Mouse (Mus musculus) heart, adult 2 months (tissue): ENCODE measurements at regions not wholly inside any gene's neighbourhood (a gene's known extent, or its start where the extent isn't known, plus 50 kb on each side); places are given as distances from the start of the nearest gene placed in this dataset.
"Not testable (repeated sequence)": the region's sequence is repeated elsewhere in the genome, so short reads cannot be mapped to it uniquely, and the experiment has no call there.

Experiments
- DNase-seq, 2 experiments: peaks; one replicate each; pipeline ENCODE4 v3.0.0; 2021
- H3K27ac ChIP-seq: fragments of 200-600 bp; 2 replicates; pipeline ENCODE4 v1.8.1; 2022
- H3K27me3 ChIP-seq: fragments of 200-500 bp; 2 replicates; pipeline ENCODE4 v1.6.1; 2012; ENCODE audit warnings: mild to moderate bottlenecking, low read length, inconsistent platforms, mixed read lengths; ENCODE audit not compliant: control insufficient read depth, insufficient read depth
- H3K36me3 ChIP-seq: fragments of 200-500 bp; 2 replicates; pipeline ENCODE4 v1.6.1; 2012; ENCODE audit warnings: low read length, inconsistent platforms; ENCODE audit not compliant: control insufficient read depth, insufficient read depth
- H3K4me1 ChIP-seq: fragments of 200-500 bp; 2 replicates; pipeline ENCODE4 v1.6.1; 2011; ENCODE audit warnings: low read length; ENCODE audit not compliant: control insufficient read depth, insufficient read depth
- H3K4me3 ChIP-seq: fragments of 200-600 bp; 2 replicates; pipeline ENCODE4 v1.8.1; 2022
- H3K79me2 ChIP-seq: fragments of 200-500 bp; replicated peaks from 2 replicates; pipeline ENCODE4 v1.6.1; 2012; ENCODE audit warnings: mild to moderate bottlenecking, inconsistent platforms, low read length, moderate library complexity, mixed read lengths; ENCODE audit not compliant: control insufficient read depth, insufficient read depth
- H3K9ac ChIP-seq: fragments of 200-500 bp; 2 replicates; pipeline ENCODE4 v1.6.1; 2012; ENCODE audit warnings: low read depth, mild to moderate bottlenecking, control low read depth, inconsistent platforms, low read length, mixed read lengths
- CTCF ChIP-seq: fragments of 200-600 bp; IDR thresholded peaks from 2 replicates; pipeline ENCODE4 v1.8.1; 2022; ENCODE audit warnings: antibody characterized with exemption, mild to moderate bottlenecking, moderate library complexity
- WGBS: fragments of 180-500 bp; shearing (Covaris S2); methylation state at CpG from one replicate; pipeline ENCODE4 v1.1.7; 2018; 5-methylcytosine and 5-hydroxymethylcytosine counted together
- intact Hi-C: fragments of 180-260 bp; cut with DNase I; formaldehyde crosslinking; loops from one replicate; pipeline ENCODE4 v1.15.1; 2025

- WGBS = 36% methylated on average over 1 of the region's 1 CpGs
- DNase-seq, H3K36me3 ChIP-seq, intact Hi-C loops, H3K79me2 ChIP-seq, H3K27ac ChIP-seq, H3K9ac ChIP-seq, H3K4me3 ChIP-seq, H3K4me1 ChIP-seq, H3K27me3 ChIP-seq: not testable (repeated sequence)
These were observed 855.2 kb upstream of the Olfr1507 start for GRCm38 (mm10) chr14:53350780-53351179.

- H3K4me1 ChIP-seq, H3K27ac ChIP-seq, H3K9ac ChIP-seq, H3K4me3 ChIP-seq, intact Hi-C loops, H3K27me3 ChIP-seq, H3K79me2 ChIP-seq, H3K36me3 ChIP-seq, DNase-seq: not testable (repeated sequence)
- peak; percentile 24; the same call in 1 of the 2 replicates for TF ChIP-seq CTCF
These were observed 853.6 kb upstream of the Olfr1507 start for GRCm38 (mm10) chr14:53349111-53349510.

GRCm38 (mm10) chr14:53345568-53345967, 850.0 kb upstream of the Olfr1507 start:
- H3K4me3 ChIP-seq, H3K27me3 ChIP-seq, H3K36me3 ChIP-seq, H3K27ac ChIP-seq, H3K4me1 ChIP-seq, H3K79me2 ChIP-seq, intact Hi-C loops, DNase-seq, H3K9ac ChIP-seq: not testable (repeated sequence)
- TF ChIP-seq CTCF = peak; percentile 47
- 39% methylated on average over 2 of the region's 2 CpGs for WGBS

GRCm38 (mm10) chr14:53343849-53344248, 848.3 kb upstream of the Olfr1507 start:
- intact Hi-C loops, H3K36me3 ChIP-seq, H3K79me2 ChIP-seq, H3K9ac ChIP-seq, H3K27ac ChIP-seq, H3K4me3 ChIP-seq, H3K4me1 ChIP-seq, DNase-seq, H3K27me3 ChIP-seq: not testable (repeated sequence)
- WGBS = 41% methylated on average over 5 of the region's 5 CpGs

GRCm38 (mm10) chr14:53339167-53339566, 843.6 kb upstream of the Olfr1507 start:
- H3K36me3 ChIP-seq, DNase-seq, H3K4me1 ChIP-seq, intact Hi-C loops, H3K27ac ChIP-seq, H3K4me3 ChIP-seq, H3K27me3 ChIP-seq, H3K9ac ChIP-seq, H3K79me2 ChIP-seq: not testable (repeated sequence)
- WGBS = 33% methylated on average over 1 of the region's 4 CpGs

GRCm38 (mm10) chr14:53337446-53337845, 841.9 kb upstream of the Olfr1507 start:
- H3K79me2 ChIP-seq, H3K27ac ChIP-seq, intact Hi-C loops, H3K36me3 ChIP-seq, H3K27me3 ChIP-seq, H3K4me1 ChIP-seq, DNase-seq, H3K9ac ChIP-seq, H3K4me3 ChIP-seq: not testable (repeated sequence)
- WGBS = 62% methylated on average over 4 of the region's 8 CpGs

GRCm38 (mm10) chr14:53336705-53337104, 841.2 kb upstream of the Olfr1507 start:
- DNase-seq, H3K27me3 ChIP-seq, H3K27ac ChIP-seq, H3K79me2 ChIP-seq, H3K4me1 ChIP-seq, H3K36me3 ChIP-seq, H3K9ac ChIP-seq, intact Hi-C loops, H3K4me3 ChIP-seq: not testable (repeated sequence)
- WGBS = 0% methylated on average over 1 of the region's 2 CpGs

GRCm38 (mm10) chr14:53334451-53334850, 838.9 kb upstream of the Olfr1507 start:
- H3K27me3 ChIP-seq, H3K79me2 ChIP-seq, H3K36me3 ChIP-seq, H3K4me1 ChIP-seq, DNase-seq, H3K4me3 ChIP-seq, H3K9ac ChIP-seq, intact Hi-C loops, H3K27ac ChIP-seq: not testable (repeated sequence)
- no CpG with 5 or more reads among the region's 4 CpGs for WGBS

GRCm38 (mm10) chr14:53331153-53331552, 835.6 kb upstream of the Olfr1507 start:
- H3K36me3 ChIP-seq, intact Hi-C loops, H3K27me3 ChIP-seq, H3K4me1 ChIP-seq, H3K4me3 ChIP-seq, H3K79me2 ChIP-seq, DNase-seq, H3K27ac ChIP-seq, H3K9ac ChIP-seq: not testable (repeated sequence)

GRCm38 (mm10) chr14:53324367-53324766, 828.8 kb upstream of the Olfr1507 start:
- H3K9ac ChIP-seq, H3K27me3 ChIP-seq, H3K79me2 ChIP-seq, H3K4me3 ChIP-seq, intact Hi-C loops, H3K4me1 ChIP-seq, H3K27ac ChIP-seq, DNase-seq, H3K36me3 ChIP-seq: not testable (repeated sequence)
- no CpG with 5 or more reads among the region's 7 CpGs for WGBS
